Mouse (Mus musculus) spleen, embryonic (tissue): Measurements from ENCODE around the gene Pdha1.

Experiments
- CTCF ChIA-PET: fragments of 350-600 bp; sonication (Branson Sonifier 250); formaldehyde crosslinking; loops from one replicate; lab custom pipeline; 2022; lab: Charles Lee

The Pdha1 gene

GRCm38 (mm10) chrX:160137861-160138717 lies at the start of gene Pdha1:
Gene Pdha1, minus strand, starts transcription at chrX:160138413.
- CTCF ChIA-PET, result no interaction called here

GRCm38 (mm10) chrX:160179032-160179431 lies 40.8 kb upstream of the Pdha1 start:
- CTCF ChIA-PET, result no interaction called here

GRCm38 (mm10) chrX:160170150-160170549 lies 31.9 kb upstream of the Pdha1 start:
- CTCF ChIA-PET, result no interaction called here

GRCm38 (mm10) chrX:160166246-160166985 lies 28.2 kb upstream of the Pdha1 start:
- CTCF ChIA-PET, result no interaction called here

- CTCF ChIA-PET, result interaction anchor here (0.6 kb wide), 1 partner anchor 749 kb away, joined by 3 read pairs; no protein-coding TSS in a partner anchor
Observed at GRCm38 (mm10) chrX:160164259-160164658, 26.0 kb upstream of the Pdha1 start.

- CTCF ChIA-PET, result interaction anchor here (0.6 kb wide), 1 partner anchor 38 kb away, joined by 3 read pairs; no protein-coding TSS in a partner anchor
Observed at GRCm38 (mm10) chrX:160153147-160153815, 15.1 kb upstream of the Pdha1 start.

- CTCF ChIA-PET, result no interaction called here
Observed at GRCm38 (mm10) chrX:160148859-160149258, 10.6 kb upstream of the Pdha1 start.

GRCm38 (mm10) chrX:160147406-160147805 lies 9.2 kb upstream of the Pdha1 start:
- CTCF ChIA-PET, result no interaction called here

GRCm38 (mm10) chrX:160146806-160147205 lies 8.6 kb upstream of the Pdha1 start:
- CTCF ChIA-PET, result no interaction called here

GRCm38 (mm10) chrX:160137177-160137860 lies 894 bp downstream of the Pdha1 start:
- CTCF ChIA-PET, result no interaction called here

- CTCF ChIA-PET, result interaction anchor here (0.6 kb wide), 1 partner anchor 940 kb away, joined by 5 read pairs; no protein-coding TSS in a partner anchor
Observed at GRCm38 (mm10) chrX:160136153-160136552, 2.1 kb downstream of the Pdha1 start.

- CTCF ChIA-PET, result no interaction called here
Observed at GRCm38 (mm10) chrX:160135719-160136118, 2.5 kb downstream of the Pdha1 start.

GRCm38 (mm10) chrX:160134136-160134843 lies 3.9 kb downstream of the Pdha1 start:
- CTCF ChIA-PET, result no interaction called here

- CTCF ChIA-PET, result no interaction called here
Observed at GRCm38 (mm10) chrX:160116658-160117057, 21.6 kb downstream of the Pdha1 start.

- CTCF ChIA-PET, result no interaction called here
Observed at GRCm38 (mm10) chrX:160116074-160116473, 22.1 kb downstream of the Pdha1 start.

- CTCF ChIA-PET, result no interaction called here
Observed at GRCm38 (mm10) chrX:160113777-160114176, 24.4 kb downstream of the Pdha1 start.

- CTCF ChIA-PET, result no interaction called here
Observed at GRCm38 (mm10) chrX:160107817-160108216, 30.4 kb downstream of the Pdha1 start.

GRCm38 (mm10) chrX:160091973-160092372 lies 46.2 kb downstream of the Pdha1 start:
- CTCF ChIA-PET, result no interaction called here
